Mouse (Mus musculus) left cerebral cortex, adult 2 months (tissue): ENCODE measurements at regions not wholly inside any gene's neighbourhood (a gene's known extent, or its start where the extent isn't known, plus 50 kb on each side); places are given as distances from the start of the nearest gene placed in this dataset.

Experiments used
- DNase-seq, 2 experiments: peaks; one replicate each; pipeline ENCODE4 v3.0.0; 2021 to 2022; ENCODE audit warnings: low spot score in 2 of 2, mixed read lengths in 1 of 2; ENCODE audit errors: extremely low spot score in 1 of 2
- H3K27ac ChIP-seq: fragments of 200-600 bp; 2 replicates; pipeline ENCODE4 v1.8.1; 2022
- H3K4me3 ChIP-seq: fragments of 200-600 bp; 2 replicates; pipeline ENCODE4 v1.8.1; 2022
- CTCF ChIP-seq: fragments of 200-600 bp; IDR thresholded peaks from 2 replicates; pipeline ENCODE4 v1.8.1; 2022; ENCODE audit warnings: antibody characterized with exemption, mild to moderate bottlenecking, moderate library complexity
- intact Hi-C: fragments of 180-260 bp; cut with DNase I; formaldehyde crosslinking; loops from one replicate; pipeline ENCODE4 v1.15.1; 2025

GRCm38 (mm10) chr14:109359914-109360313, 446.0 kb upstream of the Slitrk1 start:
- intact Hi-C loops = loop anchor here (5.0 kb wide), 2 partner anchors 72 to 448 kb away; partner anchors contain the start of gene Slitrk1
- peak; percentile 35 to 52 for DNase-seq
- TF ChIP-seq CTCF = no peak
- Histone ChIP-seq H3K27ac (peak overlapping the region; percentile 24; the same call in 1 of the 2 replicates), H3K4me3 (no peak overlapping the region)
